Mouse (Mus musculus) Patski (cell line): Measurements from ENCODE around the gene Jam2. TPM values are rescaled to one million over a fixed set of nuclear protein-coding genes. Genes with fewer than 3 reads are reported as not detected.
A peak's percentile ranks its signal among the peaks of the same experiment; 100 is the strongest.

ENCODE experiments used
- ATAC-seq: fragments of 100-300 bp; one replicate; pipeline ENCODE4 v1.8.0; 2021
- CTCF ChIA-PET: fragments of 350-600 bp; sonication (Branson Sonifier 250); formaldehyde crosslinking; loops from one replicate; lab custom pipeline; 2022; ENCODE audit warnings: inconsistent platforms; lab: Charles Lee
- POLR2A ChIA-PET: fragments of 350-600 bp; sonication (Branson Sonifier 250); formaldehyde crosslinking; loops from one replicate; lab custom pipeline; 2022; ENCODE audit warnings: antibody characterized with exemption, inconsistent platforms; lab: Charles Lee
- DNase-seq: peaks from one replicate; pipeline ENCODE4 v3.0.0-alpha.2; 2011; ENCODE audit warnings: low read depth, low spot score
- H3K27me3 ChIP-seq: fragments of 371-371 bp; one replicate; pipeline ENCODE4 v1.5.1; 2021
- CTCF ChIP-seq: fragments of 100-300 bp; IDR thresholded peaks from one replicate; pipeline ENCODE4 v1.5.1; 2021
- in situ Hi-C: fragments of 300-500 bp; cut with MboI; formaldehyde crosslinking; loops from 3 replicates; pipeline ENCODE4 v1.11.1; 2018; ENCODE audit warnings: low pct_unique_long_range_greater_than_20kb, mixed read lengths
- polyA plus RNA-seq: library from polyadenylated mRNA; unstranded; gene quantifications from one replicate; pipeline ENCODE4 v1.2.3, GENCODE M21; 2021

The Jam2 gene
- polyA plus RNA-seq, 1 experiment from 2014 or later, result 0.05 TPM

DNA sequence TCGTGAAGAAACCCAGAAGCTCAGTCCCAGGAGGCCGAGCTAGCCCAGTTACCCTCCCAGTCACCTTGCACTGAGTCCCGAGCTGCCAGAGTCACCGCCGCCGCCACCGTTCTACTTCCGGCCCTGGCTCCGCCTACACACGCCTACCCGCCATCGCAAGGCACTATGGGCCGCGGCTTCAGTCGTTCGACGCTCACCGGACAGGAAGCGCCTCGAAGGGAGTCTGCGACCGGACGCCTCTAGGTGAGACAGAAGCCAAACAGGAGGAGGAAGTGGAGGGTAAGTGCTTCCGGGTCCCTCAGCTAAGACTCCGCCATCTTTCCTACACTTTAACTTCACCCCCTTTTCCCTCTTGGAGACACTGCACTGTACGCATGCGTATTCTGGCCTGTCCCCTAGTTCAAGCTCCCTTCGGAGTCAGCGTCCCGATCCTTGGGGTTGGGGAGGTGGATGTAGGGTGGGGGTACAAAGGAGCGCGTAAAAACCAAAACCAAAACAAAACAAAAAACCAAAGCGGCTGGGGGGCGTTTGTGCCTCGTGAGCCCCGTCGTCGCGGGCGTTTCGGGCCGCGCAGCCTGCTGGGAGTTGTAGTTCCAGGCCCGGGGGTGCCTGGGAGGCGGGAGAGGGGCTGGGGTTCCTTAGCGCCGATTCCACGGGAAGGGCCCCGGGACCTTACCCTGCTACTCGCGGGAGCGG lies 61.0 kb downstream of the Jam2 start, which contains the start of gene Gabpa:
Gene Gabpa, plus strand, starts transcription at position 181 of the 696 bp plus-strand sequence.
- peak; percentile 94 for ATAC-seq
- POLR2A ChIA-PET, result interaction anchor here (0.6 to 1.3 kb wide), 3 partner anchors 16 to 1549 kb away, joined by 3 to 4 read pairs (median 3); no protein-coding TSS in a partner anchor
- peak; percentile 83 for DNase-seq
- CTCF ChIA-PET, result interaction anchor here (0.8 to 2.4 kb wide), 3 partner anchors 10 to 100 kb away, joined by 4 to 8 read pairs (median 4); partner anchors contain the start of gene Mrpl39
- in situ Hi-C loops, result loop anchor here (5.0 to 25.0 kb wide), 2 partner anchors 98 to 327 kb away; partner anchors contain the start of genes App and Mrpl39
- TF ChIP-seq CTCF, result no peak
- H3K27me3 ChIP-seq, result no peaks in the 10 kb centered on the region

DNA sequence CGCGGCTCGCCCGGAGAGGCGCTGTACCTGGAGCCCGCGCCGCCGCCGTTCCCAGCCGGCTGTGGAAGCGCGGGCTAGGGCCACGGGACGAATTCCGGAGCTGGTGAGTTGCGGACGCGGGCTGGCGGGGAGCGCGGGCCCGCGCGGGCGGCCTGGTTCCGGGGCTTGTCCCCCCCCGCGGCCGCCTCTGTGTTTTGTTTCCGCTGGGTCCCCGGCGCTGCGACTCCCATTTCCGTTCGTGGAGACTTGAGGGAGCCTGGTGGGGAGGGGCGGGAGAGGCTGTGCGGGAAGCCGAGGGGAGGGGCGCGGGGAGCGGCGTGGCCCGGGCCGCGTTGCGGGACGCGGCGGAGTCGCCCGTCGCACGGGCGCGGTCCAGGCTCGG lies 61.5 kb downstream of the Jam2 start, which contains the start of gene Atp5j:
Gene Atp5j, minus strand, starts transcription at position 185 of the 382 bp plus-strand sequence.
- ATAC-seq (peak; percentile 56), DNase-seq (no peak)
- H3K27me3 ChIP-seq, result no peaks in the 10 kb centered on the region
- POLR2A ChIA-PET, result no interaction called here
- CTCF ChIA-PET, result interaction anchor here (0.9 to 2.4 kb wide), 2 partner anchors 17 to 100 kb away, joined by 4 to 8 read pairs; partner anchors contain the start of gene Mrpl39
- TF ChIP-seq CTCF, result no peak
- in situ Hi-C loops, result loop anchor here (25.0 kb wide), 1 partner anchor 327 kb away; the partner anchor contains the start of gene App

DNA sequence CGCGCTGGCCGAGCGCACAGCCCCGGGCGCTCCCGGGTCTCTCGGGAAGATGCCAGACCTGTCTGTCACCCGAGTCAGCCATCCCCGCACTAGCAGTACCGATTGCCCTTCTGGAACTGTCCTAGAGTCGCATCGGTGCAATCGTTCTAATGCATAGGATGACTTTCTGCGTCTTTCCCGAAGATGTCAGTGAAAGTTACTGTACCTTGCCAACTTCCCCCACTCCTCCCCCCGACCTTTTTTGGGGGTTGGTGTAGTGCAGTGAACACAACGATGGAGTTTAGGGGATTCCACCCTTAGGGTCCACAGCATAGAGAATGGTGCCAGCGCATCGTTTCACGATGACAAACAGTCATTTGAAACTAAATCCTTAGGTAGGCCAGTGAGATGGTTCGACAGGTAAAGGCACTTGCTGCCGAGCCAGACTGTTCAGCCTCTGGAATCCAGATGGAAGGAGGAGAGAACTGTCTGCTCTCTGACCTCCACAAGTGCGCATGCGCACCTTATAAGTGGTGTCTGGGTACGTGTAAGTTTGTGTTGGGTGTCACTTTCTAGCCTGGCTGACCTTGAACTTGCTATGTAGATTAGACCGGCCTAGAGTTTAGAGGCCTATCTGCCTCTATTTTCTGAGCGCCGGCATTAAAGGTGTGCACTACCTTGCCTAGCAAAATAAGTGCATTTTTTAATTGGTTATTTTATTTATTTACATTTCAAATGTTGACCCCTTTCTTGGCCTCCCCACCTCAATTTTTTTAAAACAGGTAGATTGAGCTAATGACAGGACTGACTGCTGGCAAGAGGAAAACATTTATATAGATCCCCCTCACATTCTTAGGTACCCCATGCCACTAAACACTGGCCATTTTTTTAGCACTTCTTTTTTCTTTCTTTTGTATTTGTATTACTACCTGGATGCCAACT lies 62.2 kb downstream of the Jam2 start:
- no peak for DNase-seq

GRCm38 (mm10) chr16:84838576-84838975 lies 64.7 kb downstream of the Jam2 start:
- ChIA-PET POLR2A (no interaction called here), CTCF (interaction anchor here (0.7 kb wide), 1 partner anchor 210 kb away, joined by 3 read pairs; no protein-coding TSS in a partner anchor)
- no peak for TF ChIP-seq CTCF
- H3K27me3 ChIP-seq, result no peaks in the 10 kb centered on the region
- DNase-seq, result no peak
- ATAC-seq, result no peak
- in situ Hi-C loops, result loop anchor here (25.0 kb wide), 1 partner anchor 324 kb away; the partner anchor contains the start of gene App

More for the DNA sequence above, 62.2 kb downstream of the Jam2 start:
- in situ Hi-C loops, result loop anchor here (25.0 kb wide), 1 partner anchor 326 kb away; the partner anchor contains the start of gene App
- CTCF ChIA-PET, result interaction anchor here (1.0 kb wide), 1 partner anchor 20 kb away, joined by 3 read pairs; no protein-coding TSS in a partner anchor
- POLR2A ChIA-PET, result no interaction called here
- peak; percentile 45 for ATAC-seq
- TF ChIP-seq CTCF, result no peak
- H3K27me3 ChIP-seq, result no peaks in the 10 kb centered on the region

GRCm38 (mm10) chr16:84853492-84853891 lies 79.6 kb downstream of the Jam2 start:
- DNase-seq, result no peak
- in situ Hi-C loops, result no loop called here
- no peak for ATAC-seq
- no peak for TF ChIP-seq CTCF
- CTCF ChIA-PET, result interaction anchor here (1.5 kb wide), 1 partner anchor 9 kb away, joined by 7 read pairs; no protein-coding TSS in a partner anchor
- POLR2A ChIA-PET, result interaction anchor here (0.6 kb wide), 1 partner anchor 62 kb away, joined by 3 read pairs; no protein-coding TSS in a partner anchor
- no peaks in the 10 kb centered on the region for H3K27me3 ChIP-seq

- ChIA-PET CTCF (no interaction called here), POLR2A (no interaction called here)
- DNase-seq (no peak), ATAC-seq (no peak)
- no peaks in the 10 kb centered on the region for H3K27me3 ChIP-seq
- no peak for TF ChIP-seq CTCF
- in situ Hi-C loops, result no loop called here
These were observed 90.7 kb downstream of the Jam2 start for GRCm38 (mm10) chr16:84864656-84865055.

- no peaks in the 10 kb centered on the region for H3K27me3 ChIP-seq
- ATAC-seq (no peak), DNase-seq (no peak)
- ChIA-PET POLR2A (no interaction called here), CTCF (interaction anchor here (1.0 to 1.4 kb wide), 2 partner anchors 12 to 36 kb away, joined by 3 read pairs; no protein-coding TSS in a partner anchor)
- no peak for TF ChIP-seq CTCF
- in situ Hi-C loops, result no loop called here
These were observed 99.9 kb downstream of the Jam2 start for GRCm38 (mm10) chr16:84873805-84874204.

DNA sequence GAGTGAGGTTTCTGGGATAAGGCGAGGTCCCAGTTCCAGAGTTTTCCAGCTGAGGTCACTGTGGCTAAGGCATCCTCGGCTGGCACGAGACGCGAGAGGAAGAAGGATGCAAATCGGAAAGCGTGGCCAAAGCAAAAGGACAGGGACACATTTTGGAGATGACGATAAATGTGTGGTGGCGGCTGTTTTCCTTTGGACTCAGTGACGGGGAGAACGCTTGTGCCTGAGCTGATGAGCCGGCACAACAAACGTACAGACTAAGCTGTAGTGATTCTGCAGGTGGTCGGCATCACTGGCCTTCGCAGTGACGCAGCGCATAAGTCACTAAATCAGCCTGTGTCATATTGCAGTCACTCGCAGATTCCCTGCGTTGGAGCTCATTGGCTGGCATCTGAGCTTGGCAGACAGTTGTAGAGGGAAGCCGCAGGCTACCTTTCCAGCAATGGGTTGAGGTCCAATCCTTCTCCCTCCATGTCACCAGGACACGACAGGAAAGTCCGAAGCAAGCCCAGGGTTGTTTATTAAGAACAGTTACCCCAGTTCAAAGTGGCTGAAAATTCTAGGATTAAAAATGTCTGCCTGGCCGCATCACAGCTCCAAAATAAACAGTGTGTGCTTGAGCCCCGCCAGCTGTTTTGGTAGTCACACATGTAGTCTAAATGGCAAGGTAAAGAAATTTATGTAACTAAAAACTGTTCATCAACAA lies 101.2 kb downstream of the Jam2 start:
- H3K27me3 ChIP-seq, result no peaks in the 10 kb centered on the region
- CTCF ChIA-PET, result interaction anchor here (1.0 kb wide), 1 partner anchor 38 kb away, joined by 3 read pairs; no protein-coding TSS in a partner anchor
- POLR2A ChIA-PET, result no interaction called here
- TF ChIP-seq CTCF, result no peak
- in situ Hi-C loops, result no loop called here
- DNase-seq (no peak), ATAC-seq (no peak)

Other genes starting within 250 kb of the Jam2 start
- gene Mrpl39, start 38.4 kb upstream of the Jam2 start, polyA plus RNA-seq, result 43.8 TPM
- 41.0 TPM for gene Gabpa, start 60.8 kb downstream of the Jam2 start, polyA plus RNA-seq
- 685 TPM for gene Atp5j, start 61.5 kb downstream of the Jam2 start, polyA plus RNA-seq